Mouse (Mus musculus): Measurements from ENCODE around the gene Zfp57.
"Not testable (repeated sequence)": the region's sequence is repeated elsewhere in the genome, so short reads cannot be mapped to it uniquely, and the experiment has no call there.

Zfp57 gene

DNA sequence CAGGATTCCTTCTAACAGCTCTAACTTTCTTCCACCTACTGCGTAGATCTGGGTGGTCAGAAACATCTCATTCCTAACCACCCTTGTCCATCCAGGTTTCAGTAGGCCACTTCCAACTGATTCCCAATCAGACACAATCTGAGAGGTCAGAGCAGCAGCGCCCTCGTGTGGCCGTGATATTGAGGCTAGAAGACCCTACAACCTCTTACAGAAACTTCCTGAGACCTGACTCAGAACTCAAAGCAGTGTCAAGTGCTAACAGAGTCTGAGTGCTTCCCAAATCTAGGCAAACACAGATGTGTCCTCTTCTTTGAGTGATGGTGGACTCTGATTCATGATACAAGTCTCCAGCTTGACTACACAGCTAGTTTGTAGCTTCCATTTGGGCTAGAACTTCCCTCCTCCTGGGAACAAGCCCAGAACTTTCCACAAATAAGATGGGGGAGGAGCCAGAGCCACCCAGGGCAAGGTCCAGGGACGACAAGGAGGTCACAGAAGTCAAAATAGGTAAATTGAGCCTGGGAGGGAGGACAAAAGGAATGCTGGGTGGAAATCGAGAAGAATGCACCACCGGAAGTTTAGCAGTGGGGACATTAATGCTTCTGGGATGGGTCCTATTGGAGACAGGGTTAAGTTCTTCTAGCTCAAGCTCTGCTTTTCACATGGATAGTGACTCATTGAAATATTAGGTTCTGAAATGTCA is 3.8 kb upstream of the Zfp57 start:
- peak; percentile 64 for DNase-seq

- DNase-seq, result no peak
Measured at GRCm38 (mm10) chr17:36998477-36998876, 2.5 kb upstream of the Zfp57 start.

- peak; percentile 22 for DNase-seq
Measured at GRCm38 (mm10) chr17:37002364-37003330, 1.7 kb downstream of the Zfp57 start.

GRCm38 (mm10) chr17:37003366-37003765 is 2.4 kb downstream of the Zfp57 start:
- DNase-seq, result no peak

GRCm38 (mm10) chr17:37008161-37008560 is 7.2 kb downstream of the Zfp57 start:
- DNase-seq, result no peak

- DNase-seq, result no peak
Measured at GRCm38 (mm10) chr17:37009460-37010042, 8.6 kb downstream of the Zfp57 start.

DNA sequence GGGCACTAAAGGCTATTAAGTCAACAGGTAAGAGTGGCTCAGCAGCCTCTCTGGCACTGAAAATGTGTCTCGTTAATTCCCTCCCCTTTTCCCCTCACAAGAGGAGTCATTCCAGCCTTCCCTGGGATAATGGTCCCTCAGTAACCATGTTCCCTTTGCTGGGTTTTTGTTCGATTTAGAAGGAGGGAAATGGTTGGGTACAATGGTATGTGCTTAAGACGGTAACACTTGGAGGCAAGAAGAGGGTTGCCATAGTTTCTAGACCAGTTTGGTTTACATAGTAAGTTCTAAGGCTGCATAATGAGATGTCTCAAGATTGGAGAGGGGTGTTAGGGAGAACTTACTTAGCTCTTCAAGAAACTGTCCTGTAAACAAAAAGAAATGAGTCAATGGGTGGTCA is 10.8 kb downstream of the Zfp57 start:
- no peak for DNase-seq

- no peak for DNase-seq
Measured at GRCm38 (mm10) chr17:37012141-37012540, 11.2 kb downstream of the Zfp57 start.

DNA sequence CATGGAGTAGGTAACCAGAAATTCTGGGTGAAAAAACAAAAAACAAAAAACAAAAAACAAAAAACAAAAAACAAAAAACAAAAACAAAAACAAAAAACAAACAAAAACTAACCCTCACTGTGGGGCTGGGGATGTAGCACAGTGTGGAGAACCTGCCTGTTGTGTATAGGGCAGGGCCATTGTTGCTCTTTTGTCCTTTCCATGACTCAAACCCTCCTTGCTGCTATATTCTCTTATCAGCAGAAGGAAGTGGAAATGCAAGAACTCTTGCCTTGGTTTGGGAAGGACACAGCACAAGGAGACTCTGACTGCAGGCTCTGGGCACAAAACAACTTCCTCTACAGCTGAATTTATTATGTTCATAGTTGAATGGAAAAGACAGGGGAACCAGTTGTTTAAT is 15.4 kb downstream of the Zfp57 start:
- no peak for DNase-seq

DNA sequence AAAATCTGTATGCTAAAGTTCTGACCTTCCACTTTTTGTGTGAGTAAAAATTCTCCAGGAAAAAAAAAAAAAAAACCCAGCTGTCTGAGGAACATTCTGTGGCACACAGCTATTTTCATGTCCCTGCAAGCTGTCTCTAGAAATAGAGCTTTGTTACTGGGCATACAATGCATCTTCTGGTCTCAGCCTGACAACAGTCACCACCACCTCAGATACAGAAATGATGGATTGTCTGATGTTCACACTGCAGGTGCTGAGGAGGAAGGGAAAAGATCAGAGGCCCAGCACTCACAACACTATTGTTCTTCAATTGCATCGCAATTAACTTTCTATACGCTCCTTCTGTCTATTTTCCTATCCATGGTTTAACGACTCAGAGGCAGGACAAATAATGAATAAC is 17.4 kb downstream of the Zfp57 start:
- no peak for DNase-seq

DNA sequence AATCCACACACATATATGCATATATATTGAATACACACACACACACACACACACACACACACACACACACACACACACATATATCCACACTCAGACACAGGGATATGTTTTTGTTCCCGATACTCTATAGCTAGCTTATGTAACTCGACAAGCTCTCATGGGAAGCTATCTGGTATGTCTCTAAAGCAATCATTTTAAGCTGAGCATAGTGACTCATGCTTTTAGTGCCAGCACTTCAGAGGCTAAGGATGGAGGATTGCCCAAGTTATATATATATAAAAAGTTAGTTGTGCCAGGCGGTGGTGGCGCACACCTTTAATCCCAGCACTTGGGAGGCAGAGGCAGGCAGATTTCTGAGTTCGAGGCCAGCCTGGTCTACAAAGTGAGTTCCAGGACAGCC is 18.3 kb downstream of the Zfp57 start:
- not testable (repeated sequence) for DNase-seq

DNA sequence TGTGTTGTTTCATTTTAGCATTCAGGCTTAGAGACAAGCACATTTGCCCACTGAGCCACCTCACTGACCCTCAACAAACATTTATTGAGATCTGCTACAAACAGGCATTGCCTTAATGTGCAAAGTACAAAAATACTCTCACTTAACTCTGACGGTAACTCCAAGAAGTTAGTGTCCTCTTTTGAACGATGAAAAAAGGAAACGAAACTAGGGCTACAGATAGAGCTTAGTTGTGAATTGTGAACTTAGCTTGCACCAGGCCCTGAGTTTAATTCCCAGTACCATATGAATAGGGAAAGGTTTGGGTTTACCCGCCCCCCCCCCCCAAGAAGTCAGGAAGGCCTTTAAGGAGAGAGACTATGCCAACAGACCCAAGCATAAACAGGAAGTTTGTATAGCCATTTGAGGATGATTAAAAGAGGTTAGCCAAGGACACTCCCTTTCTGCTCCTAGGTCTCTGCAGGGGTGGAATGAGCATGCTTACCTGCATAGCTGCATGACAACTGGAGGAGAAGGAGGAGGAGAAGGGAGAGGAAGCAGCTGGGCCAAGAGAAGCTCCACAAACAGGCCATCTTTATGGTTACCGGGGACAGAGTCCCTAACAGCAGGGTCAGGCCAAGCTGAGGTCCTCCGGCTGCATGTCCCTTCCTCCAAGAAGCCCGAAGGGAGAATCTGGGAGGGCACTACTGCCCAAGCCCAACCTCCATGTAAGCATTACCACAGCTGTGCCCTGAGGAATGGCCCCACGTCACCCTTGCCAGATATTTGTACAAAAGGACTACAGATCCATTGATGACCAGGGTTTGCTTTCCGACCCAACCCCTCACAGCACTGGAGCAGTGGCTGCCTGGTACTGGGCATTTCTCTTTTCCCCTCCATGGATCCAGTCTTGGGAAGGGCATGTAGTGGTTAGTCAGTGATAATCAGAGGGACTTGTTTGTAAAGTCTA is 21.9 kb downstream of the Zfp57 start, which contains the start of gene Mog:
TSS of gene Mog (minus strand) at position 771 of the 949 bp plus-strand sequence.
- no peak for DNase-seq

GRCm38 (mm10) chr17:37026425-37026824 is 25.5 kb downstream of the Zfp57 start:
- DNase-seq, result no peak

GRCm38 (mm10) chr17:37027486-37027885 is 26.5 kb downstream of the Zfp57 start:
- DNase-seq, result no peak

- no peak for DNase-seq
Measured at GRCm38 (mm10) chr17:37028212-37028611, 27.2 kb downstream of the Zfp57 start.

- DNase-seq, result peak; percentile 96
Measured at GRCm38 (mm10) chr17:37028683-37029120, 27.7 kb downstream of the Zfp57 start.

GRCm38 (mm10) chr17:37029162-37029561 is 28.2 kb downstream of the Zfp57 start:
- DNase-seq, result no peak

- DNase-seq, result no peak
Measured at GRCm38 (mm10) chr17:37039127-37039894, 38.3 kb downstream of the Zfp57 start.

- no peak for DNase-seq
Measured at GRCm38 (mm10) chr17:37044651-37045244, 43.8 kb downstream of the Zfp57 start.

- DNase-seq, result peak; percentile 85
Measured at GRCm38 (mm10) chr17:37045611-37046311, 44.8 kb downstream of the Zfp57 start, which contains the start of gene Gabbr1. Gene Gabbr1, plus strand, starts transcription at chr17:37045966.
